Mouse (Mus musculus): Measurements from ENCODE around the gene Nav2.

GRCm38 (mm10) chr7:49321124-49321531 lies 412.6 kb downstream of the Nav2 start:
- TF ChIP-seq CTCF (IDR thresholded peaks at IDR 0.05 in 2 of 3, conservative IDR thresholded peaks at IDR 0.05 in 1 of 3; ENCODE audit: control insufficient read depth in 1 of 3, insufficient read depth in 1 of 3, low read depth in 2 of 3, low read length in 3 of 3, poor library complexity in 1 of 3, severe bottlenecking in 1 of 3): no peak
- TF ChIP-seq CHD2 (IDR thresholded peaks at IDR 0.05; ENCODE audit: low read length): no peak
- 0 out of 2 replicates have a peak, but pooled peaks have one; percentile 29 for TF ChIP-seq ZMIZ1 (IDR thresholded peaks at IDR 0.05; ENCODE audit: low read depth, low read length)
- TF ChIP-seq NRF1 (IDR thresholded peaks at IDR 0.05; ENCODE audit: insufficient read depth, low read depth, low read length, poor library complexity, severe bottlenecking): no peak
- TF ChIP-seq GABPA (IDR thresholded peaks at IDR 0.05; ENCODE audit: low read depth, low read length): no peak
- no peak for TF ChIP-seq ZC3H11A (IDR thresholded peaks at IDR 0.05; ENCODE audit: low read depth, low read length)
- peak; percentile 96 to 99 for TF ChIP-seq EP300 (IDR thresholded peaks at IDR 0.05; ENCODE audit: low read depth in 1 of 2, low read length in 2 of 2)
- peak; percentile 90 for TF ChIP-seq SIN3A (IDR thresholded peaks at IDR 0.05; ENCODE audit: low read length)
- peak in 1 of 2 experiments; percentile 57; a peak in 1 of 4 replicates for TF ChIP-seq POLR2A (IDR thresholded peaks at IDR 0.05; ENCODE audit: control insufficient read depth in 1 of 2, insufficient read depth in 1 of 2, low read depth in 1 of 2, low read length in 2 of 2, poor library complexity in 1 of 2)
- 0 out of 2 replicates have a peak, but pooled peaks have one; percentile 52 for TF ChIP-seq MAZ (IDR thresholded peaks at IDR 0.05; ENCODE audit: low read depth, low read length)

Data from MEL (cell line).